Mouse (Mus musculus) embryonic fibroblast, embryonic 13.5 days (primary cell): ENCODE measurements around the gene Khnyn.

Experiments used
- CTCF ChIP-seq: IDR thresholded peaks from 2 replicates; pipeline ENCODE4 v1.5.1; 2011; ENCODE audit warnings: mild to moderate bottlenecking, control low read depth, low read length, moderate library complexity, borderline replicate concordance; ENCODE audit not compliant: insufficient read depth
- POLR2A ChIP-seq: IDR thresholded peaks from 2 replicates; pipeline ENCODE4 v1.6.1; 2011; ENCODE audit warnings: low read depth, mild to moderate bottlenecking, control low read depth, low read length, moderate library complexity

DNA sequence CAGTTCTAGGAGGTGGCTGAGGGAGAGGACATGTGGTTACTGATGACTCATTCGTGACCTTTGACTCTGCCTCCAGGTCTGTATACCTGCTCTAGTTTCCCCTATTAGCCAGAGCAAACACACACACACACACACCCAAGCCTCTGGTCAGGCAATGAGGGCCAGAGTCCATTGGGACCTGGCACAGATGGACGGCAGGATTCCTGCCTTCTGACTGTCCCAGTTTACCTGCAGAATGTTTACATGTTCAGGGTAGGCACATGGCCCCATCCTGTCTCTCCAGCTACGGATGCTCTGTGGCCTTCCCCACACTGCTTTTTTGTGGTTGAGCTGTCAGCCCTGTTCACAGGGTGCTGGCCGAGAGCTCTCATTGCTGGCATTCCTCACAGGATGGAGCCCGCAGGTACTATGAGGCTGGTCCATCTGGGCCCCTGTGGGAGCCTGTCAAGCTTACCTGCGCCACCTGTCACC is 2.5 kb upstream of the Khnyn start:
- TF ChIP-seq POLR2A (no peak), CTCF (no peak)
